In genomic region chr7:130233777-130234176, GRCm38 (mm10) we compare ENCODE assay signal across 13 mouse cellular contexts.
DNase-seq lines count a peak whose midpoint lies in the region; TF ChIP-seq lines count a peak whose summit lies in the region.
"Had no signal": no experiment of that assay in that cellular context is flagged by ENCODE, and none has a peak within 500 bp of the region (broad histone marks: within the 10 kb centered on the region; RNA-seq: fewer than 3 reads in every experiment).

No protein-coding gene starts in this region.

- WGBS in kidney, adult 2 months = 34% methylated on average over 7 of the region's 7 CpGs

- intact Hi-C loops in gastrocnemius, adult 2 months (cut with DNase I) = no loop called here
- intact Hi-C loops in left cerebral cortex, postnatal 25 days (cut with DNase I) = no loop called here

- 0 out of 2 replicates have a peak, but pooled peaks cover 2% of the 10 kb centered on the region for H3K4me1 ChIP-seq in kidney, adult 2 months (ENCODE audit: control insufficient read depth, insufficient read depth, low read length)
- H3K4me1 ChIP-seq: midbrain, embryonic 15.5 days had no signal

- TF ChIP-seq POLR2A in kidney, adult 2 months (IDR thresholded peaks at IDR 0.05; ENCODE audit: low read depth, low read length) = no peak

- H3K27ac ChIP-seq in kidney, adult 2 months (ENCODE audit: insufficient read depth, low read depth, low read length) = no peak overlapping the region
- no peak overlapping the region for H3K27ac ChIP-seq in gastrocnemius, adult 2 months
- H3K27ac ChIP-seq: heart, embryonic 10.5 days; lung, embryonic 15.5 days; midbrain, embryonic 15.5 days had no signal

- no peak for TF ChIP-seq CTCF in kidney, adult 2 months (conservative IDR thresholded peaks at IDR 0.05; ENCODE audit: insufficient read depth, insufficient read length, low read depth, low read length)
- no peak for TF ChIP-seq CTCF in gastrocnemius, adult 2 months (IDR thresholded peaks at IDR 0.05)

- no peak overlapping the region for H3K4me3 ChIP-seq in kidney, adult 2 months (ENCODE audit: insufficient read depth, low read depth, low read length)
- no peak overlapping the region for H3K4me3 ChIP-seq in gastrocnemius, adult 2 months
- H3K4me3 ChIP-seq: heart, embryonic 10.5 days; lung, embryonic 15.5 days; midbrain, embryonic 15.5 days had no signal

- no peaks in the 10 kb centered on the region for H3K36me3 ChIP-seq in kidney, adult 2 months (ENCODE audit: control insufficient read depth, insufficient read depth, low read length)
- H3K36me3 ChIP-seq: G1E; lung, embryonic 15.5 days; midbrain, embryonic 15.5 days had no signal

- DNase-seq in adipocyte (ENCODE audit: low spot score) = peak; percentile 11
- DNase-seq in adrenal gland, postnatal 10 days = peak; percentile 65
- DNase-seq in kidney, adult 2 months = peak; percentile 73
- DNase-seq in kidney, postnatal 25 days = peak; percentile 48 to 69
- DNase-seq in gastrocnemius, adult 2 months = no peak
- no peak for DNase-seq in gastrocnemius, postnatal 10 days
- no peak for DNase-seq in left cerebral cortex, postnatal 25 days (ENCODE audit: low spot score in 2 of 2)
- DNase-seq: cerebellum, adult 8-10 months; liver had no signal

- no peaks in the 10 kb centered on the region for H3K27me3 ChIP-seq in kidney, adult 2 months (replicated peaks; ENCODE audit: control insufficient read depth, insufficient read depth, low read length)
- H3K27me3 ChIP-seq: lung, embryonic 15.5 days; midbrain, embryonic 15.5 days had no signal

Comparison
In these comparisons a context has a peak if more than half of its experiments do, and no peak if none do; other contexts are left out.
1. DNase-seq: peak in adipocyte (single experiment), adrenal gland, postnatal 10 days (single experiment), kidney, adult 2 months (single experiment) and kidney, postnatal 25 days (2 of 2); none in gastrocnemius, adult 2 months (single experiment), gastrocnemius, postnatal 10 days (single experiment) and left cerebral cortex, postnatal 25 days (0 of 2).